Mouse (Mus musculus) hindbrain, embryonic 14.5 days (tissue): ENCODE measurements around the gene Med14. TPM values are rescaled to one million over a fixed set of nuclear protein-coding genes. Genes with fewer than 3 reads are reported as not detected.
A peak's percentile ranks its signal among the peaks of the same experiment; 100 is the strongest.

ENCODE experiments used
- ATAC-seq: fragments of 200-750 bp; cut with Nextera tagmentation; 2 replicates; pipeline ENCODE4 v1.8.0; 2017; ENCODE audit warnings: moderate number of reproducible peaks, mild to moderate bottlenecking, moderate TSS enrichment, moderate library complexity; ENCODE audit not compliant: low FRiP score
- DNase-seq: peaks from one replicate; pipeline ENCODE4 v3.0.0-alpha.2; 2015; ENCODE audit warnings: low spot score
- H3K27ac ChIP-seq: fragments of 300-500 bp; sonication (generic); 2 replicates; pipeline ENCODE4 v1.5.1; 2014; ENCODE audit warnings: mild to moderate bottlenecking, moderate library complexity
- H3K27me3 ChIP-seq: fragments of 300-500 bp; sonication (generic); 2 replicates; pipeline ENCODE4 v1.6.1; 2014; ENCODE audit warnings: mild to moderate bottlenecking, low read length, mixed read lengths; ENCODE audit not compliant: control insufficient read depth, insufficient read depth
- H3K36me3 ChIP-seq: fragments of 300-500 bp; sonication (generic); replicated peaks from 2 replicates; pipeline ENCODE4 v1.6.1; 2014; ENCODE audit not compliant: control insufficient read depth, insufficient read depth
- H3K4me1 ChIP-seq: fragments of 300-500 bp; sonication (generic); replicated peaks from 2 replicates; pipeline ENCODE4 v1.6.1; 2014; ENCODE audit warnings: antibody characterized with exemption, low read length, mixed read lengths; ENCODE audit not compliant: control insufficient read depth, insufficient read depth
- H3K4me2 ChIP-seq: fragments of 300-500 bp; sonication (generic); replicated peaks from 2 replicates; pipeline ENCODE4 v1.6.1; 2014; ENCODE audit warnings: mild to moderate bottlenecking, moderate library complexity
- H3K4me3 ChIP-seq: fragments of 300-500 bp; sonication (generic); replicated peaks from 2 replicates; pipeline ENCODE4 v1.5.1; 2014; ENCODE audit warnings: mild to moderate bottlenecking, low read length
- H3K9ac ChIP-seq: fragments of 300-500 bp; sonication (generic); 2 replicates; pipeline ENCODE4 v1.6.1; 2014
- H3K9me3 ChIP-seq: fragments of 300-500 bp; sonication (generic); 2 replicates; pipeline ENCODE4 v1.6.1; 2016; ENCODE audit warnings: low read length; ENCODE audit not compliant: control insufficient read depth
- WGBS: fragments of 180-500 bp; shearing (Covaris S2); extraction: QIAGEN DNeasy Blood & Tissue Kit; methylation state at CpG from one replicate; pipeline ENCODE4 v1.1.7; 2014; 5-methylcytosine and 5-hydroxymethylcytosine counted together
- polyA plus RNA-seq: library from polyadenylated mRNA; unstranded; fragments of >200 nt; fragmentation: Nextera tagmentation; extraction: Ambion mirVana; gene quantifications from 2 replicates; pipeline ENCODE4 v1.2.1, GENCODE M21; 2014

Gene Med14
- polyA plus RNA-seq, 1 experiment from 2014 or later = 23.2 TPM

DNA sequence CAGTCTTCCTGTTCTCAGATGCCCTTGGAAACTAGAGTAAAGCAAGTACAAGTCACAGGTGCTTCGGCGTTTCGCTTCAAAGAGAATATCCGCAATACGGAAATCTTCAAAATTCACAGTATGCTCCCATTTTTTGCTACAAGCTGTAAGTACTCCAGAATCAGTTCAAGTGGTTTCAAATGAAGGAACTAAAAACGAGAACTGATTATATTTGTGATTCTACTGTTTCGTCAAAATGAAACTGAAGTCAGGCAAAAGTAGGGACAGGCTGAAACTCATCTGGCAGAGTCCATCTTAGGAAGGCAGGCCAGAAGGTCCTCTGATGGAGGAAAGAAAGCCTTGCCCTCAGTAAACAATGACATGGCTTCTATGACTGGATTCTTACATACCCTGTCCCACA lies 48.1 kb downstream of the Med14 start:
- no peaks in the 10 kb centered on the region for H3K9me3 ChIP-seq
- H3K9ac ChIP-seq = no peak overlapping the region
- no peaks in the 10 kb centered on the region for H3K4me1 ChIP-seq
- no peak for DNase-seq
- no peak overlapping the region for H3K27ac ChIP-seq
- ATAC-seq = no peak
- no peak overlapping the region for H3K4me3 ChIP-seq
- H3K36me3 ChIP-seq = peaks cover 40% of the 10 kb centered on the region
- H3K27me3 ChIP-seq = no peaks in the 10 kb centered on the region
- 93% methylated on average over 7 of the region's 7 CpGs for WGBS
- no peak overlapping the region for H3K4me2 ChIP-seq

GRCm38 (mm10) chrX:12686910-12687309 lies 75.0 kb downstream of the Med14 start:
- ATAC-seq = no peak
- DNase-seq = no peak
- WGBS = 90% methylated on average over 8 of the region's 8 CpGs
- Histone ChIP-seq H3K4me1 (no peaks in the 10 kb centered on the region), H3K4me3 (no peak overlapping the region), H3K27ac (no peak overlapping the region), H3K36me3 (peaks cover 35% of the 10 kb centered on the region), H3K9ac (no peak overlapping the region), H3K27me3 (peaks cover 4% of the 10 kb centered on the region; the same call in 1 of the 2 replicates), H3K4me2 (no peak overlapping the region), H3K9me3 (no peaks in the 10 kb centered on the region)

DNA sequence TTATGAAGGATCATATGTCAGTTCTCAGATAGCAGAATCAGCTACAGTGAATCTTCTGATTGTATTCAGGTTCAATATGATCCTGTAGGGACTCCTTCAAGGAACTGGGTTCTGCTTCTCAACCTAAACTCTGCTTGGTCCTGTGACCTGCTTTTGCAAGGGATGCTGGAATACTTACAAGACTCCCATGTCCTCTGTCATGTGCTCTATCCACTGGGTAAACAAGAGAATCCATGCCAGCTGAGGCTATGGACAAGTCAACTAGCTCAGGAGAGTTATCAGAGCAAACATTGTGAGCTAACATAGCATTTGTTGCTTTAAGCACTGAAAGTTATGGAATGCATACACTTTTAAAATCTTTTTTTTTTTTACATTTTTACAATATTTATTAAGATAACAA lies 75.8 kb downstream of the Med14 start:
- H3K4me1 ChIP-seq = no peaks in the 10 kb centered on the region
- peaks cover 35% of the 10 kb centered on the region for H3K36me3 ChIP-seq

GRCm38 (mm10) chrX:12677396-12677795 lies 84.5 kb downstream of the Med14 start:
- Histone ChIP-seq H3K4me3 (no peak overlapping the region), H3K4me1 (peaks cover 8% of the 10 kb centered on the region; the same call in 1 of the 2 replicates), H3K27ac (no peak overlapping the region), H3K36me3 (peaks cover 12% of the 10 kb centered on the region; the same call in 1 of the 2 replicates), H3K9ac (no peak overlapping the region), H3K27me3 (peaks cover 5% of the 10 kb centered on the region), H3K4me2 (no peak overlapping the region), H3K9me3 (no peaks in the 10 kb centered on the region)
- WGBS = 30% methylated on average over 6 of the region's 6 CpGs
- DNase-seq = peak; percentile 82
- no peak for ATAC-seq

More for the DNA sequence above, 75.8 kb downstream of the Med14 start:
- ATAC-seq (no peak), DNase-seq (no peak)
- H3K9ac ChIP-seq = no peak overlapping the region
- H3K27ac ChIP-seq = no peak overlapping the region
- no peak overlapping the region for H3K4me3 ChIP-seq
- no peak overlapping the region for H3K4me2 ChIP-seq
- H3K9me3 ChIP-seq = no peaks in the 10 kb centered on the region
- H3K27me3 ChIP-seq = peaks cover 4% of the 10 kb centered on the region; the same call in 1 of the 2 replicates

- Histone ChIP-seq H3K4me3 (peak within 1 kb of the TSS; percentile 72), H3K9ac (peak within 1 kb of the TSS; percentile 80), H3K4me2 (peak within 1 kb of the TSS; percentile 56), H3K27ac (peak within 1 kb of the TSS; percentile 86), H3K36me3 (peaks cover 13% of the 10 kb centered on the region), H3K4me1 (peaks cover 8% of the 10 kb centered on the region; the same call in 1 of the 2 replicates), H3K27me3 (peaks cover 5% of the 10 kb centered on the region), H3K9me3 (no peaks in the 10 kb centered on the region)
- ATAC-seq = peak; percentile 99
- 15% methylated on average over 42 of the region's 42 CpGs for WGBS
- DNase-seq = peak; percentile 82
Measured at GRCm38 (mm10) chrX:12673054-12673775, 88.7 kb downstream of the Med14 start, which contains the start of gene 1810030O07Rik. Gene 1810030O07Rik, minus strand, starts transcription at chrX:12673668.

DNA sequence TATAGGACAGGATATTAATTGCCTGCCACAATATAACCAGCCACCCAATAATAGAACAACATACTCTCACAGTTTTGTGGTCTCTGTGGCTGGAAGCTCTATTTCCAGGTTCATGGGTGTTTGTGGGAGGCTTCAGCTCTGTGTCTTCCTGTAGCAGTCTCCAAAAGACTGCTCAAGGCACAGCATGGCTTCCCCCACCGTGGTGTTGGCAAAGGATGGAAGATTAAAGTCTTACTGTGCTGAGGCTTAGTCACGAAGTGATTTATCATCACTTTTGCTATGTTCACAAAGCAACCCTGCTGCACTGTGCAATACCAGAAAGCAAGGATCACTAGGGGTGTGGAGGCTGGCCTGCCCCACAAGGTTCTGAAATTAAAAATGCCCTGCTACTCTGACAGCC lies 108.0 kb downstream of the Med14 start:
- Histone ChIP-seq H3K27ac (no peak overlapping the region), H3K4me2 (no peak overlapping the region), H3K36me3 (peaks cover 23% of the 10 kb centered on the region), H3K4me1 (no peaks in the 10 kb centered on the region), H3K27me3 (no peaks in the 10 kb centered on the region), H3K9me3 (no peaks in the 10 kb centered on the region), H3K9ac (no peak overlapping the region), H3K4me3 (no peak overlapping the region)
- ATAC-seq = no peak
- DNase-seq = no peak
- WGBS = 60% methylated on average over 2 of the region's 2 CpGs

- Histone ChIP-seq H3K4me2 (no peak overlapping the region), H3K27ac (no peak overlapping the region), H3K9me3 (no peaks in the 10 kb centered on the region), H3K36me3 (peaks cover 14% of the 10 kb centered on the region; the same call in 1 of the 2 replicates), H3K9ac (no peak overlapping the region), H3K4me1 (no peaks in the 10 kb centered on the region), H3K4me3 (no peak overlapping the region), H3K27me3 (no peaks in the 10 kb centered on the region)
- ATAC-seq = no peak
- DNase-seq = no peak
- WGBS = 90% methylated on average over 16 of the region's 16 CpGs
Measured at GRCm38 (mm10) chrX:12651906-12652305, 110.0 kb downstream of the Med14 start.

DNA sequence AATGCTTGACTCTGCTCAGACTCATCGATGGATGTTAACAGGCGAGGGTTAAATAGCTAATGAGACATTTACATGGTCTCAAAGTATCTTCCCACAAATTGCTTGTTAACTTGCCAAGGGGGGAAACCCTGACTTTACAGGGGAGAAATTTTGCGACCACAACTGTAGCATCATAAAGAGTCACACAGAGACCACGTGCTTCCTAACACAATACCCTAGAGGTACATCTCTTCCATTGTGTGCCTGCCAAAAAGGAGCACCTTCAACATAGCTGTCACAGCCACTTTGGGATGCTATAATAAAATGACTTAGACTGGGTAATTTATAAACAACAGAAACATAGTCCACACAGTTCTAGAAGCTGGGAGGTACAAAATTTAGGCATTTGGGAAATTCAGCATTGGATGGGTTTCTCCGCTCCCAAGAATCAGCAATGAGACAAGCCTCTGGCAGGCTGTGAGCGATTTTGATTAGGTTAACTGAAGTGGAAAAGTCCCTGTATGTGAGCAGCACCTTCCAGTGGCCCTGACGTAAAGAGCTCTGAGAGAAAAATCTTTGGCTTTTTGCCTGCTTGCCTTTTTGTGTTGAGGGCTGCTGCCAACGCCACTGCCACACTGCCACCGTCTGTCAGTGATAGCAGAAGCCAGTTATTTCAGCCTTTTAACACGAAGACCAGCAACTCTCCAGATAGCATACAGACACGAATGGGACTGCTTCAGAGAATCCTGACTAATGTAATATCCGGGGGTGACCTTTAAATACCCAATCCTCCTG lies 116.2 kb downstream of the Med14 start:
- H3K9ac ChIP-seq = no peak overlapping the region
- H3K4me2 ChIP-seq = no peak overlapping the region
- ATAC-seq (peak; percentile 69; the same call in 1 of the 2 replicates), DNase-seq (peak; percentile 71)
- no peak overlapping the region for H3K4me3 ChIP-seq
- peak overlapping the region; percentile 17; the same call in 1 of the 2 replicates for H3K27ac ChIP-seq
- no peaks in the 10 kb centered on the region for H3K27me3 ChIP-seq
- H3K9me3 ChIP-seq = no peaks in the 10 kb centered on the region
- peaks cover 4% of the 10 kb centered on the region; the same call in 1 of the 2 replicates for H3K36me3 ChIP-seq
- 47% methylated on average over 12 of the region's 12 CpGs for WGBS
- H3K4me1 ChIP-seq = no peaks in the 10 kb centered on the region

GRCm38 (mm10) chrX:12644976-12645375 lies 116.9 kb downstream of the Med14 start:
- Histone ChIP-seq H3K27me3 (no peaks in the 10 kb centered on the region), H3K4me1 (no peaks in the 10 kb centered on the region), H3K27ac (0 out of 2 replicates have a peak overlapping the region, but pooled peaks have one; percentile 21), H3K4me3 (no peak overlapping the region), H3K9ac (no peak overlapping the region), H3K4me2 (no peak overlapping the region), H3K36me3 (peaks cover 2% of the 10 kb centered on the region; the same call in 1 of the 2 replicates), H3K9me3 (no peaks in the 10 kb centered on the region)
- ATAC-seq (no peak), DNase-seq (no peak)
- 44% methylated on average over 2 of the region's 2 CpGs for WGBS
